Mouse (Mus musculus) kidney, adult 8-10 months (tissue): Measurements from ENCODE around the gene Adig.

Experiments
- DNase-seq, 2 experiments: peaks; one replicate each; pipeline ENCODE4 v3.0.0; 2022

Adig gene

GRCm38 (mm10) chr2:158545266-158545665 is 42.9 kb downstream of the Adig start:
- no peak for DNase-seq

GRCm38 (mm10) chr2:158546751-158547150 is 44.3 kb downstream of the Adig start:
- peak; percentile 35 to 74 for DNase-seq

GRCm38 (mm10) chr2:158550067-158550466 is 47.7 kb downstream of the Adig start:
- DNase-seq, result peak; percentile 38 to 82

- no peak for DNase-seq
These were observed 52.0 kb downstream of the Adig start for GRCm38 (mm10) chr2:158554366-158554765.

GRCm38 (mm10) chr2:158555252-158555651 is 52.8 kb downstream of the Adig start:
- peak; percentile 21 to 22 for DNase-seq

- no peak for DNase-seq
These were observed 53.4 kb downstream of the Adig start for GRCm38 (mm10) chr2:158555812-158556211.

GRCm38 (mm10) chr2:158556225-158556624 is 53.8 kb downstream of the Adig start:
- peak; percentile 31 to 74 for DNase-seq

- no peak for DNase-seq
These were observed 54.3 kb downstream of the Adig start for GRCm38 (mm10) chr2:158556750-158557149.
